Mouse (Mus musculus) liver, embryonic 12.5 days (tissue): Measurements from ENCODE around the gene Tbxas1. TPM values are rescaled to one million over a fixed set of nuclear protein-coding genes. Genes with fewer than 3 reads are reported as not detected.
A peak's percentile ranks its signal among the peaks of the same experiment; 100 is the strongest.

Experiments
- ATAC-seq: fragments of 200-750 bp; cut with Nextera tagmentation; 2 replicates; pipeline ENCODE4 v1.8.0; 2017; ENCODE audit warnings: moderate number of reproducible peaks, mild to moderate bottlenecking, moderate library complexity
- H3K27ac ChIP-seq: fragments of 300-500 bp; sonication (generic); 2 replicates; pipeline ENCODE4 v1.5.1; 2016; ENCODE audit warnings: mild to moderate bottlenecking
- H3K27me3 ChIP-seq: fragments of 300-500 bp; sonication (generic); replicated peaks from 2 replicates; pipeline ENCODE4 v1.6.1; 2016; ENCODE audit warnings: mild to moderate bottlenecking, moderate library complexity
- H3K36me3 ChIP-seq: fragments of 300-500 bp; sonication (generic); 2 replicates; pipeline ENCODE4 v1.6.1; 2016; ENCODE audit warnings: mild to moderate bottlenecking, moderate library complexity
- H3K4me1 ChIP-seq: fragments of 300-500 bp; sonication (generic); 2 replicates; pipeline ENCODE4 v1.6.1; 2016
- H3K4me2 ChIP-seq: fragments of 300-500 bp; sonication (generic); 2 replicates; pipeline ENCODE4 v1.6.1; 2016; ENCODE audit warnings: mild to moderate bottlenecking, moderate library complexity
- H3K4me3 ChIP-seq: fragments of 300-500 bp; sonication (generic); 2 replicates; pipeline ENCODE4 v1.5.1; 2016; ENCODE audit warnings: mild to moderate bottlenecking, moderate library complexity
- H3K9ac ChIP-seq: fragments of 300-500 bp; sonication (generic); 2 replicates; pipeline ENCODE4 v1.6.1; 2016; ENCODE audit warnings: mild to moderate bottlenecking, moderate library complexity
- H3K9me3 ChIP-seq: fragments of 300-500 bp; sonication (generic); replicated peaks from 2 replicates; pipeline ENCODE4 v1.6.1; 2016; ENCODE audit warnings: mild to moderate bottlenecking, moderate library complexity
- WGBS: fragments of 180-500 bp; shearing (Covaris S2); methylation state at CpG from one replicate; pipeline ENCODE4 v1.1.7; 2016; ENCODE audit not compliant: insufficient replicate concordance; 5-methylcytosine and 5-hydroxymethylcytosine counted together
- polyA plus RNA-seq: library from polyadenylated mRNA; unstranded; fragments of >200 nt; fragmentation: Nextera tagmentation; extraction: Ambion mirVana; gene quantifications from 2 replicates; pipeline ENCODE4 v1.2.1, GENCODE M21; 2016

Tbxas1 gene
- polyA plus RNA-seq, 1 experiment from 2014 or later, result 12.9 TPM

DNA sequence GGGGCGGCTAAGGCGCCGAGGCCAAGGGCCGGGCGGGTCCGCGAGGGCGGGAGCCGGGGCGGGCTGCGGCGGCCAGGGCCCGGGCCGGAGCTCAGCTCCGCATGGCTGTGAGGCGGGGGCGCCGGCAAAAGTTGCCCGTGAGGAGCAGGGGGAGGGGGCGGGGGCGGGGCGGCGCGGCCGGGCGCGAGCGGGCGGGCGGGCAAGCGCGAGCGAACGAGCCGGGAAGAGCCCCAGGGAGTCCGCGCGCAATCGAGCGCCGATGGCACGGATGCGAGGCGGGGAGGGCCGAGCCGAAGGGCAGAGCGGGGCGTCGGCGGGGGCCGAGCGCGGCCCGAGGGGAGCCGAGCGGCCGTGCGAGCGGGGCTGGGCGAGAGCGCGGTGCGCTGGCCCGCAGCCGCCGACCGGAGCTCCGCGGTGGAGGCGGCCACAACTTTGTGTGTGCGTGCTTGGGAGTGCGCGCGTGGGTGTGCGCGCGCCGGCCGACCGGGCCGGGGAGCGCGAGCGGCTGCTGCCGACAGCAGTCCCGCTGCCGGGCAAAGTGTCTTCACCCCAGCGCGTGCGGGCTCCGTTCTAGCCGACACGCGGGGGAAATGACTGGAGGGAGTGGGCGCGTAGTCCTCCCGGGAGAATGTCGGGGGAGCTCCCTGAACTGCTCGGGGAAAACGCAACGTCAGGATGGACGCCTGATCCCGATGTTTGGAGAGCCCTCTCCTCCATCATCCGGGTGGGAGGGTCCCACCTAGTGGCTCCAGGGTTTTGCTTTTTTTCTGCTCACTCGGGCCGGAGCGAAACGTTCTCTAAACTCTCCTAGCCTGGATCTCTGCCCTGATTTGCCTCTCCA lies 1.1 kb downstream of the Tbxas1 start, which contains the start of gene Hipk2:
Gene Hipk2, minus strand, starts transcription at position 95 of the 841 bp plus-strand sequence.
- peaks cover 56% of the 10 kb centered on the region for H3K4me1 ChIP-seq
- peak; percentile 84 for ATAC-seq
- WGBS, result under 1% methylated on average over 93 of the region's 108 CpGs

DNA sequence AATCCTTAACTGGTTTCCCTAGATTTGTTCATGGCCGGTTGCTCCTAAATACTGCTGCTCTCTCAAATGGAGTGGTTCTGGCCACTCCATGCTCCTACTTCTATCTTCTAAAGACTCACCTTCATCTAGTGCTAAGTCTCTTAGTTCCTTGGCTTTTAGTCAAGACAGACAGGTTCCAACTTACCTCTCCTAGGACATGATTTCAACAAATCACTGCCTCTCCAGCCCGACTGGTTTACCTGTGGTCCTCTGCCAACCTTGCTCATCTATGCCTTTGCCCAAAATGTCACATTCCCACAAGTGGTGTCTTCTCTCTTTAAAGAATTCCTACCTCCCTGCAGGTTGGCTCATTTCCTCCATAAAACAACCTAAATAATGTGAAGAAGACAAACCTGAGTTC lies 2.5 kb downstream of the Tbxas1 start:
- no peak for ATAC-seq
- Histone ChIP-seq H3K9ac (peak overlapping the region; percentile 100; the same call in 1 of the 2 replicates), H3K4me2 (peak overlapping the region; percentile 77)

More for the DNA sequence above, 1.1 kb downstream of the Tbxas1 start, which contains the start of gene Hipk2:
- Histone ChIP-seq H3K27ac (peak within 1 kb of the TSS; percentile 99), H3K9me3 (no peaks in the 10 kb centered on the region), H3K4me2 (peak within 1 kb of the TSS; percentile 79), H3K27me3 (no peaks in the 10 kb centered on the region), H3K36me3 (peaks cover 19% of the 10 kb centered on the region), H3K9ac (peak within 1 kb of the TSS; percentile 100), H3K4me3 (peak within 1 kb of the TSS; percentile 100)

DNA sequence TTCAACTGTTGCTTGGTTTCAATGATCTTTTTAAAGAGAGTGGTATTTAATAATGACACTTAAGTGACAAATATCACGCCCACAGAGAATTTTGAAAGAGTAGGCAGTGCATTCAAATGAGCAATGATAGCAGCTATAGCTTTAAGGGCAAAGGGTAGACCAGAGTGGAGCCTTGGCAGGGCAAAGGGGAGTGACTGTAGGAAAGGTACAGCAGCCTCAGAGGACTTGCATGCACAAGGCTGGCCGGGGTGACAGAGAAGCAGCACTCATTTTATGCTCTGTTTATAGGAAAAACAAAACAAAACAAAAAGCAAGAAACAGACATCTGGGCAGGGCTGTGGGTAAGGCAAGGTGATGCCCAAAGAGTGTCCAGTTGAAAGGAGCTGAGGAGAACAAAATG lies 6.3 kb downstream of the Tbxas1 start:
- peaks cover 15% of the 10 kb centered on the region for H3K27me3 ChIP-seq
- H3K9ac ChIP-seq, result no peak overlapping the region
- 57% methylated on average over 2 of the region's 2 CpGs for WGBS
- no peak overlapping the region for H3K4me3 ChIP-seq
- no peak overlapping the region for H3K4me2 ChIP-seq
- ATAC-seq, result no peak
- no peak overlapping the region for H3K27ac ChIP-seq
- no peaks in the 10 kb centered on the region for H3K9me3 ChIP-seq
- H3K4me1 ChIP-seq, result peaks cover 80% of the 10 kb centered on the region
- H3K36me3 ChIP-seq, result no peaks in the 10 kb centered on the region

More for the DNA sequence above, 2.5 kb downstream of the Tbxas1 start:
- Histone ChIP-seq H3K27me3 (peaks cover 2% of the 10 kb centered on the region; the same call in 1 of the 2 replicates), H3K27ac (no peak overlapping the region), H3K36me3 (peaks cover 5% of the 10 kb centered on the region), H3K9me3 (no peaks in the 10 kb centered on the region), H3K4me3 (no peak overlapping the region), H3K4me1 (peaks cover 56% of the 10 kb centered on the region)
- WGBS, result 88% methylated on average over 2 of the region's 2 CpGs

DNA sequence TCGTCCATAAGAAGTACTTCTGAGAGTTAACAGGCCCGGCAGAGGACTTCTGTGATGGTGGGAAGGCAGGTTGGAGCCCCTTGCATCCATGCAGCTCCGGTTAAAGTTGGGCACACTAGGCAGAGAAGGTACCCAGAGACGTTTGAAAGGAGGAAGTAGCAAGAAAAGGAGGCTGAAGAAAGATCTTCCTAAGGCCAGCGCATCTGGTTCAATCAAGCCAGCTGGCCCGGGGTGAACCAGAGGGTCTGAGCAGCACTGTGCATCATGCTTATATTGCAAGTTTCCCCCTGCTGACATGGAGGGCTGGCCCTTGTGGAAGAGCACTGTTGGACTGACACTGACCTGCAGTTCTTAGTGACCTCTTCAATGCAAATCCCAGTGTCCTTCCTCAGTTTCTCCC lies 6.8 kb downstream of the Tbxas1 start:
- H3K27ac ChIP-seq, result no peak overlapping the region
- WGBS, result 38% methylated on average over 6 of the region's 6 CpGs
- H3K27me3 ChIP-seq, result peaks cover 15% of the 10 kb centered on the region
- no peak overlapping the region for H3K4me2 ChIP-seq
- no peaks in the 10 kb centered on the region for H3K9me3 ChIP-seq
- H3K36me3 ChIP-seq, result no peaks in the 10 kb centered on the region
- H3K4me1 ChIP-seq, result peaks cover 79% of the 10 kb centered on the region
- H3K9ac ChIP-seq, result peak overlapping the region; percentile 25; the same call in 1 of the 2 replicates
- no peak overlapping the region for H3K4me3 ChIP-seq
- ATAC-seq, result no peak

DNA sequence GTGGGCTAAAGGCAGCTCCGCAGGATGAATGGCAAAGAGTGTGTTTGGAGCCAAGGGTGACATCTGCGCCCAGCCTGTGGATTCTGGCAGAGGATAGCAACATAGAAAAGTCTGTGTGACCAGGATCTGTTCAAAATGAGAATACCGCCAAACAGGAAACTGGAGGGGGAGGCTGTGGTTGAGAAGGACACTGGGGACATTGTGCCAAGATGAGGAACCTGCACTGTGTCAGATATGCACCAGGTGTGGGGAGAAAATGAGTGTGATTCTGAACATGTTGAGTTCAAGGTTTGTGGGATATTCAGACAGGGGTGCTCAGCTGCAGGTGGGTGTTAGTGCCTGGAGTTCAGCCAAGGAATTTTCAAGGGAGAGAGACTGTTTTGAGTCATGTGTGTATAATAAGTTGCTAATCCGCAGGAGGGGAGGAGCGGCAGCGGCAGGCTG lies 7.5 kb downstream of the Tbxas1 start:
- H3K27me3 ChIP-seq, result peaks cover 15% of the 10 kb centered on the region
- no peak overlapping the region for H3K27ac ChIP-seq
- 47% methylated on average over 6 of the region's 6 CpGs for WGBS
- no peaks in the 10 kb centered on the region for H3K9me3 ChIP-seq
- no peak overlapping the region for H3K4me3 ChIP-seq
- H3K4me2 ChIP-seq, result no peak overlapping the region
- no peaks in the 10 kb centered on the region for H3K36me3 ChIP-seq
- H3K4me1 ChIP-seq, result peaks cover 78% of the 10 kb centered on the region
- H3K9ac ChIP-seq, result peak overlapping the region; percentile 25; the same call in 1 of the 2 replicates
- ATAC-seq, result no peak

DNA sequence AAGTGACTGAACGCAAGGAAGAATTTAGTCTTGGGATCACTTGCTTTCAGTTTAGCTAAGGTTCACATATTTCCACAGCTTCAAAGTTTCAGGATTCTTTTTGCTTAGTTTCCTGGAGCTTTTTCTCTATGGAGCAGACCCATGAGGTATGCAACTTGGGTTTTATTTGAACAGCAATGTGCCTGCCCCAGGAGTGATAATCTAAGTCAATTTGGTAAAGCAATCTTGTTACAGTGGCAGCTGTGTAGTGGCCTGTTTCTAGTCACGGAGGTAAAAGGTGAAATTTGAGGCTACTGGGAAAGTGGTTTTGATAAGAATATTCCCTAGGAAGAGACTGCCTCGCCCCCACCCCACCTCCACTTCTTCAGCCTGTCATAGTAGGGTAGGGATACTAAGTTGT lies 9.3 kb downstream of the Tbxas1 start:
- 47% methylated on average over 3 of the region's 3 CpGs for WGBS
- no peaks in the 10 kb centered on the region for H3K9me3 ChIP-seq
- ATAC-seq, result no peak
- peak overlapping the region; percentile 44 for H3K9ac ChIP-seq
- H3K27me3 ChIP-seq, result peaks cover 15% of the 10 kb centered on the region
- H3K4me3 ChIP-seq, result no peak overlapping the region
- peak overlapping the region; percentile 20; the same call in 1 of the 2 replicates for H3K4me2 ChIP-seq
- H3K4me1 ChIP-seq, result peaks cover 77% of the 10 kb centered on the region
- H3K27ac ChIP-seq, result peak overlapping the region; percentile 66
- H3K36me3 ChIP-seq, result no peaks in the 10 kb centered on the region

DNA sequence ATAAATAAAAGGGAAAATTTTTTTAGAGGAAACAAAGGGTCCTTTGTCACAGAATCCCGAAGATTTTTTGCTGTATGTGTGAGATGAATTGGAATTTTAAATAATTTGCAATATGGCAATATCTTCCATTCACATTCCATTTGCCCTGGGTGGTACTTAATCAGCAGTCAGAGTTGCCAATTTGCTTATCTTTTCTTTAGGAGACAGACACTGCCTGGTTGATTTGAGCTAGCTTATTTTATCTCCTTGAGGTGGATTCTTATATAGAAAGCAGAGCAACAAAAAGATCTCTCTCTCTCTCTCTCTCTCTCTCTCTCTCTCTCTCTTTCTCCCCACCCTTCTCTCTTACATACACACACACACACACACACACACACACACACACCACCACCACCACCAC lies 9.9 kb downstream of the Tbxas1 start:
- ATAC-seq, result peak; percentile 83
- peak overlapping the region; percentile 47 for H3K9ac ChIP-seq
- H3K4me3 ChIP-seq, result no peak overlapping the region
- WGBS, result 62% methylated on average over 1 of the region's 1 CpGs
- peak overlapping the region; percentile 52 for H3K4me2 ChIP-seq
- H3K36me3 ChIP-seq, result no peaks in the 10 kb centered on the region
- peak overlapping the region; percentile 81 for H3K27ac ChIP-seq
- peaks cover 15% of the 10 kb centered on the region for H3K27me3 ChIP-seq
- H3K9me3 ChIP-seq, result no peaks in the 10 kb centered on the region
- H3K4me1 ChIP-seq, result peaks cover 84% of the 10 kb centered on the region

DNA sequence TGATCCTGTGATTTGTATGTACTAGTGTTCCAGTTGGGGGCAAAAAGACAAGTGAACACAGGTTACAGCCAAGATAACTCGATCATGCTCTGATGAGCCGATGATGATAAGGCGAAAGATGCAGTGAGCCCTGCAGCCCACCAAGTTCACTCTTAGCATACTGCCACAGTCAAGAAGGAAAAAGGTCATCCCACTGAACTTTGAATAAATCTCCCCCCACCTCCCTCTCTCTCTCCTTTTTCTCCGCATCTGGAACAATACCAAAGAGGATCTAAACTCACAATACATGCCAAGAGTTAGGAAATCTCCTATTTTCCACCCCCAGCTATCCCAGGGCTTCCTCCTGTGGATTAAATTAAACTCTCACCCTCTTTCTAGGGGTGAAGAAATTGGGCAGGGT lies 12.2 kb downstream of the Tbxas1 start:
- Histone ChIP-seq H3K27ac (no peak overlapping the region; the same call in 1 of the 2 replicates), H3K4me1 (peaks cover 89% of the 10 kb centered on the region), H3K27me3 (peaks cover 15% of the 10 kb centered on the region), H3K9me3 (no peaks in the 10 kb centered on the region), H3K9ac (no peak overlapping the region), H3K36me3 (no peaks in the 10 kb centered on the region), H3K4me3 (no peak overlapping the region), H3K4me2 (no peak overlapping the region)
- 87% methylated on average over 4 of the region's 4 CpGs for WGBS
- ATAC-seq, result no peak

DNA sequence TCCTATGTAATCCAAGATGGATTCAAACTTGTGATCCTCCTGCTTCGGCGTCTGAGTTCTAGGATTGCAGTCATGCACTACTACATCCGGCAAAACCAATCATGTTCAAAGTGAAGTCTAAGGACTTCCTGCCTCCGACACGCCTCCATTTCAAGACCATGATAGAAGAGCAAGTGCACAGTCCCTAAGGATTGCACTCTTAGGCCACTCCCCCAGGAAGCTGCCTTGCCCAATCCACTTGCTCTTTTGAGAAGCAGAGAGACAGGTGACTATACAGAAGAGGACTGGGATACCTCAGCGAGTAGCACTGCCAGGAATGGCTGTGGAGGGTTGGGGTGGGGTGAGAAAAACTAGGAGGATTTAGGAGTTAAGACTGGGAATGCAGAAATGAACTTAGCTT lies 14.0 kb downstream of the Tbxas1 start:
- ATAC-seq, result no peak
- Histone ChIP-seq H3K27ac (peak overlapping the region; percentile 52; the same call in 1 of the 2 replicates), H3K9me3 (no peaks in the 10 kb centered on the region), H3K4me3 (no peak overlapping the region), H3K4me1 (peaks cover 86% of the 10 kb centered on the region), H3K36me3 (no peaks in the 10 kb centered on the region), H3K4me2 (no peak overlapping the region), H3K27me3 (peaks cover 1% of the 10 kb centered on the region; the same call in 1 of the 2 replicates), H3K9ac (no peak overlapping the region)
- WGBS, result 76% methylated on average over 6 of the region's 6 CpGs

DNA sequence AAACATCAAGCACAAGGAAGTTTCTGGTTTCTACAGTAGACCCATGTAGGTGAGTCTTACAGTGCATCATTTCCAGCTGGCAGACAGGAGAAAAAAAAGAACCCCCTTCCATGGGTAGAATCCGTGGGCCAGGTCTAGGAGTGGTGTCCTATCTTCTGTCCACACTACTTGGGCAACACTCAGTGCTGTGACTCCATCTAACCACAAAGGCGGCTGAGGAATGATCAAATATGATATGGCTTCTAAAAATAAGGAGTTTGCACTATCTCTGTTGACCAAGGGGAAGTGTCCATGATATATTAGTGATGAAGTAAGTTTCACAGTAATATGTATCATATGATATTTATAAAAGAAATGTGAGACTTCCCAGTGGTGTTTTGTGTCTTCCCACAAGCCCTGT lies 16.8 kb downstream of the Tbxas1 start:
- peak overlapping the region; percentile 31; the same call in 1 of the 2 replicates for H3K9ac ChIP-seq
- H3K27ac ChIP-seq, result peak overlapping the region; percentile 75
- ATAC-seq, result peak; percentile 91

DNA sequence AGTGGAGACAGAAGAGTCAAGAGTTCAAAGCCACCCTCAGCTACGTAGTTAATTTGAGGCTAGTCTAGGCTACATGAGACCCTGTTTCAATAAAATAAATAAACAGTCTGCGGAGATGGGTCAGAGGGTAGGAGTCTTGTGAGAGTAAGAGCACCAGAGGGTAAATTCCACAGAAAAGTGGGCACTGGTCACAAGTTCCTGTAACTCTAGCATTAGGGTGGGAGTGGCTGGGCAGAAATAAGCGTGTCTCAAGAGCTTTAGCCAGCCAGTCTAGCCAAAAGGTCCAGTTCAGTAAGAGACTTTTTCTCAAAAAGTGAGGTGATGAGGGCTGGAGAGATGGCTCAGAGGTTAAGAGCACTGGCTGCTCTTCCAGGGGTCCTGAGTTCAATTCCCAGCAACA lies 18.4 kb downstream of the Tbxas1 start:
- no peak for ATAC-seq
- WGBS, result 82% methylated on average over 3 of the region's 3 CpGs
- no peaks in the 10 kb centered on the region for H3K9me3 ChIP-seq
- no peak overlapping the region for H3K4me2 ChIP-seq
- peaks cover 3% of the 10 kb centered on the region; the same call in 1 of the 2 replicates for H3K27me3 ChIP-seq
- peaks cover 87% of the 10 kb centered on the region for H3K4me1 ChIP-seq
- H3K9ac ChIP-seq, result no peak overlapping the region; the same call in 1 of the 2 replicates
- H3K36me3 ChIP-seq, result no peaks in the 10 kb centered on the region
- no peak overlapping the region for H3K4me3 ChIP-seq
- H3K27ac ChIP-seq, result no peak overlapping the region

More for the DNA sequence above, 16.8 kb downstream of the Tbxas1 start:
- H3K4me2 ChIP-seq, result peak overlapping the region; percentile 31
- H3K4me1 ChIP-seq, result peaks cover 80% of the 10 kb centered on the region
- no peak overlapping the region for H3K4me3 ChIP-seq
- H3K27me3 ChIP-seq, result peaks cover 3% of the 10 kb centered on the region; the same call in 1 of the 2 replicates
- no peaks in the 10 kb centered on the region for H3K9me3 ChIP-seq
- no peaks in the 10 kb centered on the region for H3K36me3 ChIP-seq
- WGBS, result 14% methylated on average over 2 of the region's 2 CpGs

DNA sequence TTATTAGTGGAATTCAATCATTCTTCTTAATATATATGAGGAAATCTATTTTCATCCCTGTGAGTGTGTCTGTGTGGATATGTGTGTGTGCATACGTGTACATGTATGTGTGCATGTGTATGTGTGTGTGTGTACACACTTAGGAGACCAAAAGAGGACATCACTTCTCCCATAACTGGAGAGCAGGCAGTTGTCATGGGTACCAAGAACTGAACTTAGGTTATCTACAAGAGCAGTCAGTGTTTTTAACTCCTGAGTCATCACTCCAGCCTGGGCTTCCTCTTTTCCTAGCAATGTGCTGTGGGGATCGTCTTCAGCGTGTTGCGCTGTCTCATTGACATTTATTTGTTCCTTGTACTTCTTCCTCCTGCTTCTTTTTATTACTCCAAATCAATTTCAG lies 24.9 kb downstream of the Tbxas1 start:
- peaks cover 88% of the 10 kb centered on the region for H3K4me1 ChIP-seq
- peak; percentile 86 for ATAC-seq

More for the DNA sequence above, 24.9 kb downstream of the Tbxas1 start:
- Histone ChIP-seq H3K27me3 (no peaks in the 10 kb centered on the region), H3K9me3 (no peaks in the 10 kb centered on the region), H3K27ac (peak overlapping the region; percentile 97), H3K4me2 (peak overlapping the region; percentile 70), H3K9ac (peak overlapping the region; percentile 68), H3K4me3 (peak overlapping the region; percentile 37), H3K36me3 (no peaks in the 10 kb centered on the region)
- WGBS, result 18% methylated on average over 4 of the region's 4 CpGs
